Mouse (Mus musculus): ENCODE measurements at regions not wholly inside any gene's neighbourhood (a gene's known extent, or its start where the extent isn't known, plus 50 kb on each side); places are given as distances from the start of the nearest gene placed in this dataset.

DNA sequence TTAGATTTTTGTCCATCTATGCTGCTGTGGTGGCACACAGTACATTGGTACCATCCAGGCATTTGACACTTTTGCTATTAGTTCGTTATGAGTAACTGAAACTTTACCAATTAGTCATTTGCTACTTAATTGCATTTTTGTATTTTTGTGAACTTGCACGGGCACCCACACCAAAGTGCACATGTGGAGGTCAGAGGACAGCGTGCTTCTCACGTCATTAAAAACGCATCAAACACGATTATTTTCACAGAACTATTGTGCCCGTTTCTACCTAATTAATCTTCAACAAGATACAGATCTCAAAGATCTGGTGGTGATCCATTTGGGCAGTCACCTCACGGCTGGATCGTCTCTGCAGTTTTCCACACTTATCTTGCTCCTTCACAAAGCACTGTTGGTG lies 105.1 kb downstream of the Rpl14 start:
- no peak for DNase-seq (ENCODE audit: low read depth in 2 of 2, low spot score in 2 of 2)

DNA sequence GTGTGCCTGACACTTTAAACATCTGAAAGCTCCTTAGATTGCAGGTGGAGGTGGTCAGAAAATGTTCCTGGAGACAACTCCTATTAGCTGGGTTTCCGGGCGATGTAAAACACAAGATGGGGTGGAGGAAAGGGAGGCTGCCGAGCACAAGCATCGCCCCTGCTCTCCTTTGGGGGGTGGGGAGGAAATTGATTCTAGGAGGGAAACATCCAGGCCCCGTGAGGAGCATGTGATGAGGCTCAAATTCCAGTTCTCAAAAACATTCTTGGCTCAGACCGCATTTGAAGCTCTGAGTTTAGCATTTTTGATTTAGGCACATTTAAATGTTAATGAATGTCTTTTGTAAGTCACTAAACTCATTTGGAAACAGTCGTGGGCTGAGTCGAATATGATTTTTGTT lies 105.5 kb downstream of the Rpl14 start:
- no peak for DNase-seq (ENCODE audit: low read depth in 2 of 2, low spot score in 2 of 2)

DNA sequence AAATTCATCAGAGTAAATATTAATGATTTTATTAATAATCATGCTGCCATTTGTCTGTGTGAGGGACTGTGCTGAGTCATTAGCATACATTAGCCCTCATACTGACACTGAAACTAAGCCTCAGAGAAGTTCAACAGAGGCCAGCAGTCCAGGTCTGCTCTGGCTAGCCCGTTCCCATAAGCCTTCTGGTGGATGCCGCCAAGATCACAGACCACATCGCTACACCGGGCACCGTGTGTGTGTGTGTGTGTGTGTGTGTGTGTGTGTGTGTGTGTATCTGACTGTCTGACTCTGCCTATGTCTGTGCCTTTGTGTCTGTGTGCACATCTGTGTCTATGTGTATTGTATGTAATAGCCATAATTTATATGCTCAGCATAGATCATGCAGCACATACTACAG lies 106.0 kb downstream of the Rpl14 start:
- no peak for DNase-seq (ENCODE audit: low read depth in 2 of 2, low spot score in 2 of 2)

DNA sequence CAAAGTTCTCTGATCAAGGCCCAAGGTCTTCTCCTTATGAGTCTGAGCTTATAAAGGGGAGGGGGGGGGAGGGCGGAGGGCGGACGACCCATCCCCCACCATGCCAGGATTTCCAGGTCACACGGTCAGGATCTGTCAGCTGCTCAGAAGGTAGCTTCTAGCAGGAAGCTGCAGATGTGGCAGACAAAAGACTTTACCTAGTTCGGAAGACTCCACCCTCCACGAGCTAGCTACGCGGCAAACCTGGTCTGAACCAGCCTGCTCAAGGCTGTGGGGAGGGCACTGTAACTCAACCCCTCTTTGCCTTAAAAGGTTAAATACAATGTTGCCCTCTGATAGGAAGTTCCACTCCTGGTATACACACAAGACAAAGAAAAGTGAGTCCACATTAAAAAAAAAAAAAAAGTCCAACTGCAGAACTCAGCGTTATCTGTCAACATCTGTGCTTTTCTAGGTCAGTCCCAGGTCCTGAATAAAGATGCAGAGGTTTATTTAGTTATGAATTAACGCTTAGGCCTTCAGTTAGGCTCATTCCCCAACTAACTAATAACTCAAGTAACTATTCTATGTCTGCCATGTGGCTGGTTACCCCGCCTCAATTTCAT lies 108.7 kb downstream of the Rpl14 start:
- no peak for DNase-seq (ENCODE audit: low read depth in 2 of 2, low spot score in 2 of 2)

DNA sequence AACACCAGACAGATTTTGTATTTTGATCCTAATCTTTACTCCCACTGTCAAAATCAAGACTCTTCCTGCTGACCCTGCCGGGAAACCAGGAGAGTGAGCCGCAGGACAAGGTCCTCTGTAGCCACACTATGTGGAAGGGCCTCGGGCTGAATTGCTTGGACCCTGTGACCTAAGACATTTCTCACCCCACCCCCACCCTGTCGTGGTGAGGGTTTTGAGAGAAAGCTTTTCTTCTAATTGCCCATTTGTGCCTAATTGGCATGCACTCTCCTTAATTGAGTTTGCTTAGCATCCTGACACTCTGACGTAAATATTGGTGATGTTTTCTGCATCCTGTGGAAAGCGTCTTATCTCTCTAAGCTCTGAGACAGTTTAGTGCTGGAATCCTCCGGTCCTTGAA lies 110.2 kb downstream of the Rpl14 start:
- DNase-seq (ENCODE audit: low read depth in 2 of 2, low spot score in 2 of 2) = no peak

DNA sequence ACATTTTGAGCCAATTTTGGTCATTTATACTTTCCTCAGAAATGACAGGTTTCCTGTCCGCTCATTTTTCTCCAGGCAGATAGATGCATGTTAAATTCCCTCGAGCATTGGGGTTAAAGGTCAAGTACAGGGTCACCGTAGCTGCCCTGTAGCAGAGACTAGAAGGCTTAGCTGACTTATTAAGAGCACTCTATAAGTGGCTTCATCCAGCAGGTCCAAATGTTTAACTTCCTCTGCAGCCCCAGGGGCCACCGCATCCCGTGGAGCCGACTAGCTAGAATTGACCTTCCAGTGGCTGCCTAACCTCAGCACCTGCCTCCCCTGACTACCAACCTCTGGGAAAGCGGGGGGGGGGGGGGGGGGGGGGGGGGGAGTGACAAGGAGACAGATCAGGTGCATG lies 114.7 kb downstream of the Rpl14 start:
- DNase-seq (ENCODE audit: low read depth in 2 of 2, low spot score in 2 of 2) = no peak

DNA sequence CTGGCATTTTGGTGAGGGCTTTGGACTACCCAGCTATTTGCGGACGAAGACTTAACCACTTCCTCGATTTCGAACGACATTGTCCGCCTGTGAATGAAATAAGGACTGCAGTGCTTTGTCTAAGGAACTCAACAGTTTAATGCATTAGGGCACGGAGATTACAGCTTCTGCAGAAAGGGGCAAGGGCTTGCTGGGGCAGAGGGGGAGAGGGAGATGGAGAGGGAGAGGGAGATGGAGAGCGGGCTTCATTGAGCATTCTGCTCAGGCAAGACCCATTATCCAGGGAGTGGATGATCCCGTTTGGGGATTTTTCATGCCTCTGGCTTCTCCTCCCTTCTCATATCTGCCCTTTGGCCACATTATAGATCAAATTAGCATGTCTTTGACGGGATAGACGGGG lies 117.8 kb downstream of the Rpl14 start:
- no peak for DNase-seq (ENCODE audit: low read depth in 2 of 2, low spot score in 2 of 2)

DNA sequence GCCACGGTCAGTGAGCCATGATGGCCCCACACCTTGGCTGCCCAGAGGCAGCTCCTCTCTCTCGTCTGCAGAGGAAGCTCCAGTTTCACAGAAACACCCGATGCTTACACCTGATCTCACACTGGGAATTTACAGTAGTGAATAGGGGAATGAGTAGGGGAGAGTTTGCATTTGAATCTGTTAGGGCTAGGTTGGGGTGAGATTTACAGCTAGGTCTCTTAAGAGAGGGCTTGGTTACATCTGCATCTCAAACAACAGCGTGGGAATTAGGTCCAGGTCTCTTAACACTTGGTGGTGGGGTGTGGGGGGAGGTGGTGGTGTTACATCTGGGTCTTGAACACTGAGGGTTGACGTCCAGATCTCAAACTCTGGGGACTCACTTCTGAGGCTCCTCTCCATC lies 119.3 kb downstream of the Rpl14 start:
- DNase-seq (ENCODE audit: low read depth in 2 of 2, low spot score in 2 of 2) = no peak

DNA sequence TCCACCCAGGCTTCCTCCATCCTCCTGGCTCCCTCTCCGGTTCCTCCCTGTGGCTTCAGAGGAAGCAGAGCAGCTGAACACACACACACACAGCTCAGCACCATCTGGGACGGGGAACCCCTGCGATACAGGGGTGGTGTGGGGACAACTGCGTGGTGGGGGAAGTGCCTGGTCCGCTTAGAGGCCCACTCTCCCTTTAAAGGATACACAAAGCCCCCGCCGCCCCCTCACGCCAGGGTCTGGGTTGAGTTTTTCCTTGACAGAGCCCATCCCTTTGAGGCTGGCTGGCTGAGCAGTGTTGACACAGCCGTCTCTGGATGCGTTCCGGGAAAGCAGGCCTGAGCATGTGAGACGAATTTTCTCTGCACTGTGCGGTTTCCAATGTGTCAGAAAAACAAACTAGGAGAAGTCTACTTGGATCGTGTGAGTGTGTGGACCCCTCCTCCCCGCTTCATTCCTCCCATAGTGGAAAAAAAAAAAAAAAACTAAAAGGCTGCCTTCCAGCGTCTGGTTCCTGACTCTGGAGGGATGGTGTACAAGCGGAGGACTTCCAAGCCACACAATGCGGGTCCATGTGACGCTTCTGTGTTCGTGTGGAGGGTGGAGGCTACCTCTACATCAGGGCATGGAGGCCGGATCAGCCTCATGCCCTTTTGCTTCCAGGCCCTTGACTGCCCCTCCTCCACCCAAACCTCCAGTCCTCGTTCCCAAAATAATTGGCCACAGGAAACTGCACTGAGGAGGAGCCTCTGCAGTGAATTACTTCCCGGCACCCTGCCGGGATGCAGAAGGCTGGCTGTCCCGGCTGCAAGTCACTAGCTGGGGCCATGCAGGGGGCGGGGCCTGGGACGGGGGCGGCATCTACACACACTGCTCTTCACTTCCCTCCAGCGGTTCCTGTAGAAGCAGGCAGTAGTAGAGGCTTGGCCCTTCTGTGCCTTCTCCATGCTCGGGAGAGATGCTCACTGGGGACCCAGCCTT lies 120.0 kb downstream of the Rpl14 start:
- DNase-seq (ENCODE audit: low read depth in 2 of 2, low spot score in 2 of 2) = peak in 1 of 2 experiments; percentile 76

DNA sequence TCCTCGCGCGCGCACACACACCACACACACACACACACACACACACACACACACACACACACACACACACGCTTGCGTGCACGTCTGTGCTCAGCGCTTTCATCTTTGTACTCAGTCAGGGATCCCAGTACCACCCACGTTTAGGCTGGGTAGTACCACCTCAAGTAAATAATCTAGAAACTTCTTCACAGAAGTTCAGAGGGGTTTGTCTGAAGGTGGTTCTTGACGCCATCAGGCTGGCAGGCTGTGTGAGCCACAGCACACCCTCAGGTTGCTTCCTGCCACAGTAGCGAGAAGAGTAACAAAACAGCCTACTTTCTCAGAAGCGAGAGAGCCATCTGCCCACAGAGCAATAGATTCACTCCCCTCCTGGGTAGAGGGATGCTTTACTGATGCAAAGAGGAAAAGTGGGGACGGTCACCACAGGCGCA lies 120.7 kb downstream of the Rpl14 start:
- DNase-seq (ENCODE audit: low read depth in 2 of 2, low spot score in 2 of 2) = peak; percentile 60 to 67

DNA sequence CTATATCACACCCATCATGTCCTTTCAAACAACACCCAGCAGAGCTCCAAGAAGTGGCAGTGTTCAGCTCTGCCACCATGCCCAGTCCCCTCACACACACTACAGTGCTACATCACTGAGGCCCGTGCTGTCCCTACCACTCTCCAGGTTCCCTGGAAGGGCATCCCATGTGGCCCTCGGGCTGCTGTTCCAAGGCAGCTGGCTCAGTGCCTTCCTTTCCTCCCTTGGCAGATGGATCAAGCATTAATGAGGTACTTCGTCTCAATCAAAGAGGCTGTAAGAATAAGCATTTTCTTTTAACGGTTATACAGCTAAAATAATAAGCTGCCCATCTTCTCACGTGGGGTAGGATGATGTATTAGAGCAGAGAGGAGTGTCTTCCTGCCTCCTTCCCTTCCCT lies 123.2 kb downstream of the Rpl14 start:
- DNase-seq (ENCODE audit: low read depth in 2 of 2, low spot score in 2 of 2) = no peak

DNA sequence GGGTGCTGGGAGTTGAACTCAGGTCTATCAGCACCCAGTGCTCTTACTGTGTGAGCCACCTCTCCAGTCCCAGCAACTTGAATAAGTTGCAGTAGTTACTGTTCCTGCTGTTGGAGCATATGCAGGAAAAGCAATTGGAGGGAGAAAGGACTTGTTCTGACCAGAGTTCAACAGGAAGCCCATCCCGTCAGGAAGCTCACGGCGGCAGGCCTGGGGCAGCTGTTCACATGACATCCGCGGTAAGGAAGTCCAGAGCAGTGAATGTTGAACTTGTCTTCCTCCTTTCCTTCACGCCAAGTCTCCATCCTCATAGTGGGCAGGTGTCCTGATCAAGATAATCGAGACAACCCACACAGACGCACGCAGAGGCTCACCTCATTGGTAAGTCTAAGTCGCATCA lies 124.7 kb downstream of the Rpl14 start:
- no peak for DNase-seq (ENCODE audit: low read depth in 2 of 2, low spot score in 2 of 2)

DNA sequence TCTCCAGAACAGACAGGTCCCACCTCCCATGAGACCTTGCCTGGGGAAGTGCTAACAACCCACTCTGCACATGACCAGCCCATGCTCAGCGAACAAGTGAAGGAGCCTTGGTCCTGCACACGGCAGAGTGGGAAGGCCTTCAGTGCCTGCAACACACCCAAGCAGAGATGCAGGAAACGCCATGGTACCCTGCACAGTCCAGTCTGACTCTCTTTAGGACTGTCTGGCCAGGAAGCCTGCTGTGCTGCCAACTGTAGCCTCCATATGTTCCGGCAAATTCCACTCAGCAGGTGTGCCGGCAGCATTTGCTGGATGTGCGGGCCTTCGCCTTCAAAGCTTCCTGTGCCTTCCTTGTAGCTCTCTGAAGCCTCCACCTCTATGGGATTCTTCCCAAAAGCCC lies 126.5 kb downstream of the Rpl14 start:
- no peak for DNase-seq (ENCODE audit: low read depth in 2 of 2, low spot score in 2 of 2)

DNA sequence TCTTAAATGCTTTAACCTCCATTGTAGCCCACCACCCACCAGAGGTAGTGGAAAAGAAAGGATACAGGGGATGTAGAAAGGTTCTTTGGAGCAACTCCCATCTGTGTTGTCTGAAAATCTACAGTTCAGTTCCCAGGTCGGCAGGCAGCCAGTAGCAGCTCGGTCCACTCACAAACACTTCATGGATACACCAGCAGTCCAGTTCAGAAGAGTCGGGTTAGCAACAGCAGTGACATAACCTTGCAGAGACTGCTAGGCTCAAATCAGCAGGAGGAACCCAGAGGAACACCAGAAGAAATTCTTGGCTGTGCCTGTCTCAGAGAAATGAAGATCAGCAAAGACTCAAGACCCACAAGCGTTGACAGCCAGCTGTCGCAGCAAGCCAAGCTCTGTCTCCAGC lies 128.5 kb downstream of the Rpl14 start:
- no peak for DNase-seq (ENCODE audit: low read depth in 2 of 2, low spot score in 2 of 2)

DNA sequence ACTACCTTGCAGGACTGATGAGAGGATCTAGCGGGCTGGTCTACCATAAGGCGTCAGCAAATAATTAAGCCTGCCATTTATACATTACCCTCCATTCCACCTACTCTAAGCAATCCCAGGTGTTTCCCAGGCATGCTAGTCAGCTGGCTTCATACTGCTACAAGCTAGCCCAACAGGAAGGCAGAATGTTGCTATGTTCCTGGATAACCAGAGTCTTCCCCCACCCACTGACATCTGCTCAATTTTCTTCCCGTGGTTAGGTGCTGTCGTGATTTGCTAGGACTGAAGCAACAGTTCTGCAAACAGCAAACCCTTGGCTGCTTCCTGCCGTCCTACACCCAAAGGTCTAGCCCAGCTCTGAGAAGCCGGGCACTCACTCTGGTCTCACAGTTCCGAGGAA lies 131.6 kb downstream of the Rpl14 start:
- DNase-seq (ENCODE audit: low read depth in 2 of 2, low spot score in 2 of 2) = no peak

DNA sequence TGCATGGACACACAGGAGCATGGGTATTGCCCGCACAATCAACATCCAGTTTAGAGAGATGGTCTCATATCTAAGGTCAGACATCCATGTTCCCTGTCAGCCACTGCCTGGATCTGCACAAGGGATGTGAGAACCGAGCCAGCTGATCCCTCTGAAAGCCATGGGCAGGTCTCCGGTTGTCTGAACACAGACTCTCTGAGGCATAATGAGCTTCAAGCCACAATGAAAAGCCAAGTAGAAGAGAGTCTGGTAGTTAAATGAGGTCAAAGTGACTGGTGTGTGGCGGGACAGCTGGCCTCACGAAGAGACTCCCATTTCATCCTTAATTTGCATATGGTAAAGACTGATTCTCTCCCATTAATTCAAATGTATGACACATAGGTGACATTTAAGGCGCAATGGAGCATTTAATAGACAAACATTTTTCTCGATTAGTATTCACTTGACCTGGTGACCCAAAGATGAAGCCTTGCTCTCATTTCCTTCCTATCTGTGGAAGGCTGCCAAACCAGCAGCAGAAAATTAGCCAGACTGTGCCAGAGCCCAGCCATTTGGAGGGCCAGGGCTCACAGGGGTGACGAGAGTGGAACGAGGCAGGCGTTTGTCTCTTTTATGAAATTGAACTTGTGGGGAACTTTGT lies 132.2 kb downstream of the Rpl14 start:
- DNase-seq (ENCODE audit: low read depth in 2 of 2, low spot score in 2 of 2) = no peak

DNA sequence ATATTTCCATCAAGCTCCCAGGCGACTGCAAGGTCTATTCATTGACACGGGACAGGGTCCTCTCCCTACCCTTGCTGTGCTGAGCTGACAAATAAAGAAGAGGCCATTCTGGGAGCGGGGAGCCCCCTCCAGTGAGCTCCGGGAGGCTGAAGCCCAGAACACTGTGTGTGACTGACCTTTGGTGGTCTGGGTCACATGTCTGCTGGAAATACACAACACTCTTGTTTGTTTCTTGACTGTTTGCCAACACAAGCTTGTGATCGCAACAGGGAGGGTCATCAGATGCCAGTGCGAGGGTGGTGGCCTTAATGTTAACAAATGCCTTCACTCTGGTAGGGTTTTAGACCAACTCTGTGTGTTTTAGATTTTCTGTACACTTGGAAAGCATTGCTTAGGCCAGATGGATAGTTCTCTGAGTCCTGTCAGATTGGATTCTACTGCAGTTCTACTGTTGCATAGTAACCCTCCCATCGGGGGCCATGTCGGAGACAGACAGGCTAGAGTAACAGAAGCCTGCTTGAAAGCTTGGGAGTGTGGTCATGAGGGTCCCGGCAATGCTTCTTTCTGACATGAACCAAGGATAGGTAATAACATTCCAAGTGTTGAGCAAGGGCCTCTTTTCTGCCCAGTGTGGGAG lies 135.4 kb downstream of the Rpl14 start:
- no peak for DNase-seq (ENCODE audit: low read depth in 2 of 2, low spot score in 2 of 2)

DNA sequence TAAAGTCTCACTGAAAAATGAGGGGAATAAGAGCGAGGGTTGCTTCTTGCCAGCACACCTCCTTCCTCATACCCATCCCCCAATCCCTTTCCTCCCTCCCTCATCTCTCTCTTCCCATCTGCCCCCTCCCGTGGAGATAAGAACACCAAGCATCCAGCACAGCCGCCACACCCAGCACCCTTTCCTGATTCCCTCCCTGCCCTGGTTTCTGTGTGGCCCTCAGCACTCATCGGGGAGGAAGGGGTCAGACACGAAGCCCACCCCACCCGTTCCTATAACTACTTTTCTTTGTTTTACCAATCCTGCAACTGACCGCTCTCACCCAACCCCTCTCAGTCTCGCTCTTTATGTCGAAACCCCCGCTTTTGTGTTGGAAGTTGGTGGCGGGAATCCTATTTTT lies 137.3 kb downstream of the Rpl14 start:
- DNase-seq (ENCODE audit: low read depth in 2 of 2, low spot score in 2 of 2) = no peak

DNA sequence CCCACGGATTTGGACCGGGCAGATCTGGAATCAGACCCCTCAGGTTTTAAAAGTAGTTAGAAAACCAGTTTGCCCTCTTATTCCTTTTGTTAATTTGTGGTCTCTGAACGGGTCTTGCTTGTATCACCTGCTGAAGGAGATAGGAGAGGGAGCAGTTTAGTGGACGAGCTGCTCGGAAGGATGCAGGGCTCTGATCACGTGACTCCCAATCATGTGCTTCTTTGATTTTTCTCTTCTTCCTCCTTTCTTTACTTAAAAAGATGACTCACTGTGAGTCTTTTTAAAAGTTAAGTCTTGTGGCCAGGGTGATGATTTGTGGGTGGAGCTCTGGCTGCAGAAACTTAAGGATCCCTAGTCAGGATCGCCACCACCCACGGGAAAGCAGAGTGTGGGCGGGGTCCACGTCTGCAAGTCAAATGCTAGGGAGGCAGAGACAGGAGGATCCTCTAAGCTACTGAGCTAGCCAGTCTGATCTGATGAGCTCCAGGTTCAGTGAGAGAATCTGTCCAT lies 138.0 kb downstream of the Rpl14 start:
- DNase-seq (ENCODE audit: low read depth in 2 of 2, low spot score in 2 of 2) = no peak

DNA sequence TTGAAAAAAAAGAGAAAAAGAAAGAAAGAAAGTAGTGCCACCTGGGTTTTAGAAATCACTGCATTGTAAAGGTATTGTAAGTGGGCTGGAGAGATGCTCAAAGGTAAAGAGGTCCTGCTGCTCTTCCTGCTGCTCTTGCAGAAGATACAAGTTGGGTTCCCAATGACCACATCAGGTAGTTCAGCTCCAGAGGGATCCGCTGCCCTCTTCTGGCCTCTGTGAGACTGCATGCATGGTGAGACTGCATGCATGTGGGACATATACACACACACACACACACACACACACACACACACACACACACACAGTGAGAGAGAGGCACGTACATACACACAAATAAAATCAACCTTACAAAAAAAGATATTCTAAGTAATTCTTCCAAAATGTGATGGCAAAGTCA lies 141.7 kb downstream of the Rpl14 start:
- DNase-seq (ENCODE audit: low read depth in 2 of 2, low spot score in 2 of 2) = no peak

DNA sequence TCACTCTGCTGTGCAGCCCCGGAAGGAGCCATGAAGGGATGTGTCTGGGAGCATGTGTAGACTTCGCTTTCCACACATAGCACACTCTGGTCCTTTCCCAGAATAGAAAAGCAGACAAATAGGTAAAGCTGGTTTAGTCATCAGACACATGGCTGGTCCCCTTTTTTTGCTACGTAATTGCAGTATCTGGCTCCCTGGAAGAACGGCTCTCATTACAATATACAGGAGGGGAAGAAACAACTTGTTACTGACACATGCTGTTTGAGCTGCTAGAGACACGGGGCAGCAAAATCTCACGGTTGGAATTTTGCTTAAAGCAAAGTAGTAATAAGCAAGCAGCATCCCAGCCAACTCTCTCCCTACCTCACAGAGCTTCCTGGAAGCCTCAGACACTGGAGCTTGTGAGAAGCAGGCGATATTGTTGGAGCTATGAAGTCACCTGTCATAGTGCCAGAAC lies 144.4 kb downstream of the Rpl14 start:
- no peak for DNase-seq (ENCODE audit: low read depth in 2 of 2, low spot score in 2 of 2)
